Mouse (Mus musculus) cerebellum, adult 18-20 months (tissue): ENCODE results near the gene Sdk2.

Experiments used
- DNase-seq, 2 experiments: peaks; one replicate each; pipeline ENCODE4 v3.0.0; 2021

Gene Sdk2

GRCm38 (mm10) chr11:113927231-113927630 is 139.6 kb downstream of the Sdk2 start:
- no peak for DNase-seq

DNA sequence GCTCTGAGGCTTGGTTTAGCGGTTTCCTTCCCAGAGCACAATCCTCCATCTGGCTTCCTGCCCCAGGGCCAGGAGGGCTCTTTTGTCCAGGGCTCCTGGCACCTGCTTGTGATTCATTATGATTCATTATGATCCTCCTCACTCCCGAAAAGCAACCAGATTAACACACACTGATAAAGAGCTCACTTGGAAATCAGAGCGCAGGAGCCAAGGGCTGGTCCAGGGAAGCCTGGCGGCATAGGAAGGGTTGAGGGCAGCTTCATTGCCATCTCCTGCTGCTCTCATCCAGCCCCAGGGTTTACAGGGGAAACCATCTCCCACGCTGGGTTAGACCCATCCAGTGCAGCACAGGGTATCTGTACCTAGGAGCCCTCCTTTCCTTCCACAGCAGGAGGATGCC is 143.7 kb downstream of the Sdk2 start:
- DNase-seq: peak; percentile 25 to 34

DNA sequence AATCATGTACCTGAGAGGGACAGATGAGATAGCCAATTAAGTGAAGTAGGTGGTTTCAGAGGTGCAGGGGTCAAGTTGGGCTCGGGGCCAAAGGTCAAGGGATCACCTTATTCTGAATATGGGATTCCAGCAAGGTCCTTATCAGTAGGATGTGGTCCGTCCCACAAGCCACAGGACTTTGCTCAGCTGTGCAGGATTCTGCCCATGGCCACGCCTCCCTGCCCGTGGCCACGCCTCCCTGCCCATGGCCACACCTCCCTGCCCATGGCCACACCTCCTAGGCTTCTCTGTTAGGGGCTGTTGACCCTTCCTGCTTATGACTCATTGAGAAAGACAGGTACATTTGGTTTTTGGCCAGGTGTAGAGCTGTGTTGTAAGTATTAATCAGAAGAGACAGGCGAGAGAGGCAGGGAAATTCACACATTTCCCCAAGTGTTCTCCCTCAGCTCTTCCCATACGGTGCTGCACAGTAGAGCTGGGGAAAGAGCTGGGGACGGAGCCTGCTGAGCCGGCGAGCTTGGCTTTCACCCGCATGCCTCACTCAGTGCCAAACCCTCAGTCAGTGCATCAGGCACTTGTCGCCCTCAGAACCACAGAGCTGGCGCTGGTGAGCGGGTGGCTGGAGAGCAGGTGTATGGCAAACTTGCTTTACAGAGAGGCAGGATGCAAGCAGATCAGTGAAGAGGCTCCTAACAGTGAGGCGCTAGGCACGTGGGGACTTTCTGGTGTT is 163.6 kb downstream of the Sdk2 start:
- peak; percentile 46 to 61 for DNase-seq

- DNase-seq: peak; percentile 26 to 40
Observed at GRCm38 (mm10) chr11:113901906-113902305, 164.9 kb downstream of the Sdk2 start.

DNA sequence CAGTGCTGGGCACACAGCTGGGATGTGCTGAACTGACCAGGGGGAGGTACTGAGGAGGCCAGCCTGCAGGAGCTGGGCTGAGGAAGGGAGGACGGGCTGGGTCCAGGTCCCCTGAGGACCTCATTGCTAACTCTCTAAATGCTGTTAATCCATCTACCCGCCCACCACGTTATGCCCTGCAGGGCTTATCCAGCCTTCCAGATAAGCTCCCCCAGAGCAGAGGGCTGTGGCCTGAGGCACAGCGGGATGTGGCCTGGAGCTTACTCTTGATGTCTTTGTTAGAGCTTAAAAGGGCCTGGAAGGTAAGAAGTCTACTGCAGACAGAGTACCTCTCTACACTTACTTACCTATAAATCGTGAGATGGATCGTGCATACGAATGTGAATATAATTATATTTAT is 168.2 kb downstream of the Sdk2 start:
- DNase-seq: no peak

GRCm38 (mm10) chr11:113896006-113896405 is 170.8 kb downstream of the Sdk2 start:
- no peak for DNase-seq

DNA sequence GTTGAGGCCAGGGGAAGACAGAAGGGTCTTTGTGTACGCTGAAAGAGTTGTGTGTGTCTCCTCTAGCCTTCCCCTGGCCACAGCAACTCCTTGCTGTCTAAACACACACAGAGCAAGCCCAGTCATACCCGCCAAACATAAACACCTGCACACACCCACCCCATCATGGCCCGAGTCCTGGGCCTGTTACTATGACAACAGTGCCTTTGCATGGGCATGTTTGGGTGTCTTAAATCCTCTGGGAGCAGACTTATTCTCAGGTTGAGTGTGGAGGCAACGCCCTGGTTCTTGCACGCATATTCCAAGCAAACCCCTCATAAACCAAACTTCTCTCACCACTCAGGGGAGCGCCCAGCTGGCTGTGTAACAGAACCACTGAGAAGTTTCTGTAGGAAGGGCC is 173.9 kb downstream of the Sdk2 start:
- no peak for DNase-seq

DNA sequence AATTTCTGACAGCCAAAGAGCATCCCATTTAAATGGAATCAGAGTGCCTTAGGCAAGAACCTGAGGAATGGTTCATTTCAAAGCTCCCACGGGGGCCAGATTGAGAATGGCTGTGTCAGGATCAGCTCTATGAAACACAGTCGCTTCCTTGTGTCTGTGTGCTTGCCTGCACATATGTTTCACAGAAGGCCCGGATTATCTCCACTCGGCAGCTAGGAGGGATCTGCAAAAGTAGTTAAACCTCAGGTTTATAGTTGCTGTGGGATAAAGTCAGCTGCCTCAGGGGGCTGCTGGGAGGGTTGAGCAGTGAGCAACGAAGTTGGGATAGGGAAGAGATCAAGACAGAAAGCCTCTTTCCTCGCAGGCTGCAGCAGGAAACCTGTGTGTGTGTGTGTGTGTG is 174.8 kb downstream of the Sdk2 start:
- DNase-seq: no peak

- no peak for DNase-seq
Observed at GRCm38 (mm10) chr11:113888156-113888750, 178.6 kb downstream of the Sdk2 start.

- no peak for DNase-seq
Observed at GRCm38 (mm10) chr11:113886299-113886698, 180.5 kb downstream of the Sdk2 start.

DNA sequence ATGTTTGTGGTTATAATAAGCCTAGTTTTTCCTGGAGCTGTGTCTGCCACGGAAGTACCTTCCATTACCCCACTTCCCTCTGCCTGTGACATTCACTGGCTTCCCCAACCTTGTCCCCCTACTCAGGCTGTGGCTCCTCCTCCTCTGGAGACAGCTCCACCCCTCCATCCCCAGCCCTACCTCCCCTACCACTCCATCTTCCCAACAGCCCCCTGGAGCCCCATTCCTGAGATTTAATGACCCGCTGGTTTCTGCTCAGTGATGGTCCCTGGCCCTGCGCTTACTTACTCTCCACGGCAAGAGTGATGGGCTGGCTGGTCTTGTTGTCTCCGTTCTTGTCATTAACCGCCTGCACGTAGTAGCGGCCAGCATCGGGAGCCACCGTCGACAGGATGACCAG is 181.9 kb downstream of the Sdk2 start:
- no peak for DNase-seq

DNA sequence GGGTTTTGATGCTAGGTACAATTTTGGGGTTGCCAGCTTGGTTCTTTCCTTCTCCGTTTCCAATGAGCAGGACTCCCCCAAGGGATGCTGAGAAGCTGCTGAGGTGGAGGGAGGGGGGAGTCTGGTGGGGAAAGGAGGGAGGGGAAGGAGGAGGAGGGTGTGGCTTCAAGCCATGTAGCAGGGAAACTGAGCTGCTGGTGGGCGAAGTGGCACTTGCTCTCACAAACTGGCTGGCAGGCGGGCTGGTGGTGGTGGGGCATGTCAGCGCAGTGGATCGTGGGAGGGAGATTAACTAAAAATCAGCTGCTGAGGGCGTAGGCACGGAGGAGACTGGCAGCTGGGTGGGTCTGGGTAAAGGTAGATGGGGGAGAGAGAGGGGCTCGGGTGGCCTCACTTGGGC is 183.8 kb downstream of the Sdk2 start:
- DNase-seq: no peak

- DNase-seq: no peak
Observed at GRCm38 (mm10) chr11:113881864-113882263, 185.0 kb downstream of the Sdk2 start.

DNA sequence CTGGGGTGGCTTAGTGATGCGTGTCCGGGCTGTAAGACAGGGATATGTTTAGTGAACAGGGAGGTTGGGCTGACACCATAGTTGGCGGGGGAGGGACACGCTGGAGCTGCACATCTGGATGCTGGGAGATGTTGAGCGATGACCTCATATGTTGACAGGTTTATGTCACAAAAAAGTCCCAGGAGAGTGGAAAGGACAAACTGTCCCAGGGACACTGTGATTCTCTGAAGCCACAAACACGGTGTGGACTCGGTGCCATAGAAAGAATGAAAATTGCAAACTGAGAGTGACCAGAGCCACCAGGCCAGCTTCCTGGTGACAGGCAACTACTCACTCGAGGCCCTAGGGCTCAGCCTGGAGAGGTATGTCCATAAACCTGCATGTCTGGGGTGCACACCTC is 199.8 kb downstream of the Sdk2 start:
- no peak for DNase-seq

- peak; percentile 76 to 87 for DNase-seq
Observed at GRCm38 (mm10) chr11:113865627-113866026, 201.2 kb downstream of the Sdk2 start.

- no peak for DNase-seq
Observed at GRCm38 (mm10) chr11:113863408-113863807, 203.4 kb downstream of the Sdk2 start.

DNA sequence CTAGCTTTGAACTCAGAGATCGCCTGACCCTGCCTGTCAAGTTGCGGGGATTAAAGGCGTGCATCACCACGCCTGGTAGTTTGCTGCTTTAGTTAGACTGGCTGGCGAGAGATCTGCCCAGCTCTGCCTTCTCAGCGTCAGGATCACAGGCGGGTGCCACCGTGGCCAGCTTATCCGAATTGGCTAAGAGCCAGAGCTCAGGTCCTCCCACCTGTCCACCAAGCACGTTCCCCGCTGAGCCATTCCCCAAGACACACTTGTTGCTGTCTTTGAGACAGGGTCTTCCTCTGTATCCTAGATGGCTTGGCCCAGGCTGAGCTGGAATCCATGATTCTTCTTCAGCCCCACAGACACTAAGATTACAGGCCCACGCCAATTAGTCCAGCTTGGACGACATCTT is 211.2 kb downstream of the Sdk2 start:
- no peak for DNase-seq

DNA sequence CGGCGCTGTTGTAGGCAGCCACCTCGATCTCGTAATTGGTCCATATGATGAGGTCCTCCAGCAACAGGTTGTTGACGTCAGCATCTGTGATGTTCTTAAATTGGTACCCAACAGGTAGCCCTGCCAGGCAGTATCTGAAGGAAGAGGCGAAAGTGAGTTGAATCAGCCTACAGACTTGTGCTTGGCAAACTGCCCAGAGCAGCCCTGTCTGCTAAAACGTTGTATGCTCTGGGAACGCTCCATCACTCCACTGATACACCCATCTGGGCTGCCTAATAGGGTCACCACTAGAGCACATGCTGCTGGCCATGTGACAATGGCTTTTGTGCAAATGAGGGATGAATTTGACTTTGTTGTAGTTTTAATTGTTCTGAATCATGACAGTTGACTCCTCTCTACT is 215.1 kb downstream of the Sdk2 start:
- DNase-seq: no peak

- DNase-seq: no peak
Observed at GRCm38 (mm10) chr11:113849322-113849721, 217.5 kb downstream of the Sdk2 start.

- DNase-seq: no peak
Observed at GRCm38 (mm10) chr11:113843920-113844319, 222.9 kb downstream of the Sdk2 start.

DNA sequence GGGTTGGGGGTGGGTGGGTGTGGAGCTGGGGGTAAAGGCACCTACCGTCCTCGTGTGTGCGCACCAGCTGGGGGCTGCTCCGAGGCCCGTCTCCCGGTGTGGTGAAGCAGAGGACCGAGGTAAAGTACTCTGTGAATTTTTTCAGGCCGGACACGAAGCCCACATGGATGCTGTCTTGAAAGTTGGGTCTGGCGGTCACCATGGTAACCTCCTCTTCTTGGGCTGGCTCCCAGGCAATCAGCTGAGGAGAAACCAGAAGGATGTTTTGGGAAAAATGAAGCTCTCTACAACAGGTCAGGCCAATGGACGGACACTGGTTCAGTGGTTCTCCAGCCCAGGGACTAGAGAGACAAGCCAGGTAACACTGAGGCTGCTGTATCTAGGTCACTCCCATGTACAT is 224.0 kb downstream of the Sdk2 start:
- no peak for DNase-seq

DNA sequence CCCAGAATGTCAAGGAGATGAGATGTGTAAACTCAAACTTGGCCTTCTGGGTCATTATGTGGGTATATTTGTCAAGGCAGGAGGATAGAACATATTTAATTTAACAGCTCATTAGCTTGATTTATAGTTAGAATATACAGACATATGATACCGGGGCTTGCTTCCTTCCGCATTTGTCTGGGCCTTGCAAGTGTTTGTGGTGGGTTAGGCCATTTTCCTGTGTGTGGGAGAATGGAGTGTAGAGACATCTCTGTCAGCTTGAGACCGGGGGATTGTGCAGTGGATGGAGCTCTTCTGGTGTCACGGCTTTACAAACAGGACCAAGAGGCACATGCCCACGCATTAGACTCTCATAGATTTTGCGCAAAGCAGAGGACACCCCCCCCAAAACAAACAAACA is 235.2 kb downstream of the Sdk2 start:
- no peak for DNase-seq

DNA sequence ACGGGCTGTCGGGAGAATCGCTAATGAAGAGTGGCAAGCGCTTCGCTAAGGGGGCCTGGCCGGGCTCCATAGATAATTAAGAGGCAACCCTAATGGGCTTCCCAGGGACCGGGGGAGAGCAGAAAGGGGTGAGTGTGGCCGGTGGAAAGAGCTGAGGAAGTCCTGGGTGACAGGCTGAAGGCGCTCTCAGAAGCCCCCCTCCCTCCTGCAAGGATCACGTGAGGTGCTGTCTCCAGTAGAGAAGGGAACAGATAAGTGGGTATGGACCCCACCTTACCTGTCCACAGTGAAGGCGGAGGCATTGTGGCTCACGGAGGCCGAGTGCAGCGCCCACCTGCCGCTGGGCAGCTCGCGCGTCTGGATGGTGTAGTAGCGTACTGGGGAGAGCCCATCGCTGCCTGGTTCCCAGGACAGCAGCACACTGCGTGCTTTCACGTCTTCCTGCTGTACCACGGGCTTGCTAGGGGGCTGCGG is 238.7 kb downstream of the Sdk2 start:
- no peak for DNase-seq

DNA sequence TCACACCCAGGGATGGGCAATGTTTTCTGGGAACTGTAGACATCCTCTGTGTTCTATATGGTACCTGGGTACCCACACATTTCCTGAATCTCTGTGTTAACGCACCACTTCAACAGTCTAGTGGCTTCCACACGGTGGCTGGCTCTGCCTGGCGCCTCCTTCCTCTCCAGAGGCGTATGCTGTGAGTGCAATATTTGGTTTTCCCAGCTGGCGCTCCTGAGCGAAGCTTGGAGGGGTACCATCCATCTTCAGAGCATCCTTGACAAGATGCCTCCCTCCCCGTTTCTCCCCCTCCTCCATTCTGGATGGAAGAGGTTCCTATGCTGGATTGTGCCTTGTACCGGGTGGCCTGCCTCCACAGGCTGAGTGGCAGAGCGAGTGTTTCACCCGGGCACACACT is 246.8 kb downstream of the Sdk2 start:
- DNase-seq: no peak

DNA sequence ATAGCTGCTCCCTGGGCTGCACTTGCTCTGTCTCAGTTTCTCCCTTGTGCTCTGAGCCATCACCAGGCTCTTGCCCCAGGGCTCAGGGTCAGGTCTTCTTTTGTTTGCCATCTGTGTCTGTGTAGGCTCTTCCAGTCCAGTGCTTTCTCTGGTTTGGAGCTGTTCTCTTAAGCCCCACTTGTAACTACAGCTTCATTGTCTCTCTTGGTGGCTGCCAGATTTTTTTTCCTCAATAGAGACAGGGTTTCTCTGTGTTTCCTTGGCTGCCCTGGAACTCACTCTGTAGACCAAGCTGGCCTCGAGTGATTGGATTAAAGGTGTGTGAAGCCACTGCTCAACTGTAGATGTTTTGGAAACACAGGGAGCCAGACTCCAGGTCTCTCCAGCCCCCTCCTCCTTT is 247.8 kb downstream of the Sdk2 start:
- no peak for DNase-seq
